Mouse (Mus musculus) telencephalon, adult 2 months (tissue): ENCODE results near the gene Ckap4.

Experiments used
- DNase-seq: peaks from one replicate; pipeline ENCODE4 v3.0.0-alpha.2; 2011; ENCODE audit warnings: low read depth, low spot score

The Ckap4 gene

DNA sequence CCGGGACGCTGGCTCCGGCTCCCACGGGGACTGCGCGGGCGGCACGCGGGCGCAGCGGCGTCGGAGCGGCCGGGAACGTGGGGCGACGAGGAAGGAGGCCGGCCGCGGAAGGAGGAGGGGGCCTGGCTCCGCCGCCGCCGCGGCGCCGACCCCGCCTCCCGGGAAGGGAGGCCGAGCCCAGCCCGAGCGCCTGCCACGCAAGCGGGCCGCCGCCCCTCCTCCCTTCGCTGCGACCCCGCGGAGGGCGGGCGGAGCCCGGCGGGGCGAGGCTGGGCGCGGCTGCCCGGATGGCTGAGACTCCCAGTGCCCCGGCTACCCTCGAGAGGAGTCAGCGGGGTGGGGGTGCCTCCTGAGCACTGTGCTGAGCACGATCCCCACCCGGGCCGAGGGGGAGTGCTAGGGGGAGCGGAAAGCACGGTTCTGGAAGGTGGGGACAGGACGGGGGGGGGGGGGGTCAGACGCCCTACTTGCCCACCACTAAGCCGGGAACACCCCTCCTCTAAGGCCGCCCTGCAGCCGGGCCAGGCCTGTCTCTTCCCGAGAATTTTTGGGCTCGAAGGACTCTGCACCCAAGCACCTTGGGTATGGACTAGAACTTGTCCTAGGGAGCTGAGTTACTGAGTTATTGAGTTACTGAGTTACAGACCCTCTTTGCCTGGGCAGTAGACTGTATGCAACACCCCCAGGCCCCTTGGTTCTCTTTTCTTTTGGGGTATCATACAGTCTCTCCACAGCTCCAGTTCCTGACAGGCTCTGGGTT is at the start of gene Ckap4:
Gene Ckap4, minus strand, starts transcription at position 151 of the 760 bp plus-strand sequence.
- DNase-seq: no peak

DNA sequence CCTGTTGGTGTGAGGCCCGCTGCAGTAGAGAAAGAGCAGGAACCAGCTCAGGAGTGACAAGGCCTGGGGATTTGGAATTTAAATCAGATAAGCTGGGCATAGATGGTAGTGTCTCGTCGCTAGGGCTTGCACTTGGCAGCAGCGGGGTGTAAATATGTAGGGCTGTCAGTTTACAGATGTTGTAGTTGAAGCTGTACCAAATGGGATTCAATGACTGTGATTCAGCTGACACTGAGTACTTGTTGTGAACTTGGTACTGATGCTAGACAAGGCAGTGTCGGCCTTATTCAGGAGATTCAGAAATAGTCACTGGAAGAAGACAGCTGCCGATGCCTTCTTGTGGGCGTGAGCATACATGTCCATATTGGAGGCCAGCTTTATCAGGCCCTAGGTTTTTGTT is 48.4 kb upstream of the Ckap4 start:
- DNase-seq: no peak

DNA sequence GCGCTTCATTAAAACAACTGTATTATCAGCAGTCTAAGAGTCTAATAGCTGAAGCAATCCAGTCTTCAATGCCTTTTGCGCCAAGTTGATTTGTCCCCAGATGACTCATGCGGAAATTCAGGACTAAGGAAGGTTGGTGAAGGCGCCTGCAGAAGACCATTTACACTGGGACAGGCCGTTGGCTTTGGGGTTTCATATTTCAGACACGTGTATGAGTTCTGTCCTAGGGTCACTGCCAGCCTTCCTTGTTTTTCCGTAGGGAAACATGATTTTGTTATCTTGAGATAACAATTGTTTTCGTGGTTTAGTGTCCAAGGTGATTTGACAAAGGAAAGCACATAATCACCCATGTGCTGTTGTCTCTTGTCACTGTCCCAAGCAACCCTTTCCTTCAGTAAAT is 47.3 kb upstream of the Ckap4 start:
- no peak for DNase-seq

DNA sequence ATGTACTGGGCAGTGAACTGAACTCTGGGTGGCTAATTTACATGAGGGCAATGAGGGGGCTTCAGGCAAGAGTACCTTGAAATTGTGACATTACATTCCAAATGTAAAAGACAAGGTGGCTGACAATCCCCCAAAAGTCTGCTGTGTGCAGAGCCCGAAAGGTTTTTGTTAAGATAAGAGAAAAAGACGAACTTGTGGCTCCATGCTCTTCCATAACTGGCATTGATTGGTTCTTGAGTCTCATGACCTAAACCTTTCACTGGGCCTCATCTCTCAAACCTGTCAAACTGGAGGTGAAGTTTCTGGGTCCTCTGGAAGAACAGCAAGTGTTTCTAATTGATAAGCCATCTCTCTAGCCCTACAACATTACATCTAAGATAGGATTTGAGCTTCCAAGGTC is 45.7 kb upstream of the Ckap4 start:
- no peak for DNase-seq

DNA sequence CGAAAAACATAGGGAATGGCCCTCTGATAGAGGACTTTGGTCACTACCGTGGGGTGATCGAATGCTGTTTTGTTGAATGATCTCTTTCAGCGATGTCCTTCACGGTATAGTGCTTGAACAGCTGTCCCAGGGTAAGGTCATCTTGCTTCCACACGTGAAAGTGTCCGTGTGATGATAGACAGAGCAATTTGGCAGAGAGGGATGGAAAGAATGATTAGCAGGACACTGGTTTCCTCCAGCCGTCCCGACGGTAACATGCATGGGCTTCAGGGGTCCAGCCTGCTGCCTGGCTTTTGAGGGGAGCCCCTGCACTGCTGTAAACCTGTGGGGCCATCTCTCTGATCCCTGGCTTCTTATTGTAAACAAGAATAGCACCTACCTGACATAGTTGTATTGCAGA is 44.9 kb upstream of the Ckap4 start:
- DNase-seq: no peak

DNA sequence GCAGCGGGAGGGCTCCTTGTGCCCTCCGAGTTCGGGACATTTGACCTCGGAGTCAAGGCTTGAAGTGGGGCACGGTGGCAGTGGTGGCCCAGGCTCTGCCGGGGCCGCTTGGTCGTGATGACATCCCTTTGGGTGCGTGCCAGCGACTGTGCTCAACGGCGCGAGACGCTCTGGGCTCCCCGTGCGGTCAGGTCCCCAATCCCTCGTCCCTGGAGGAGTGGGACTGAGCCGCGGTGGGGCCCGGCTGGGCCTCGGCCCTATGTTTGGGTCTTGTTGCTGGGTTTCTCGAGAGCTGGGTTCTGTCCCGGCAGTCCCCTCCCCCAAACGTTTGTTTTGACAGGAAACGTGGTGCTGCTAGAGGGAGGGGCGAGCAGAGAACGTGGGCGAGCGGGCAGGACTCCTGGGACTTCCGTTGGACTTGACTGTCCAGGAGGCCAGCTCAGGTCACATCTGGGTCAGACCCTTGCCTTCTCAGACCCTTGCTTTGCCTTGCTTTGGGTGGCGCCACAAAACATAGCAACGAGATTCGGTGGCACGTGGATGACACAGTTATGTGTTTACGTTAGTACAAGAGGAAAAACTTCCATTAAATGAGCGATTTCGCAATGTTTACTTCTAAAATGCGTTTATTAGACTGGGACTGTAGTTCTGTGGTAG is 43.3 kb upstream of the Ckap4 start:
- DNase-seq: no peak

DNA sequence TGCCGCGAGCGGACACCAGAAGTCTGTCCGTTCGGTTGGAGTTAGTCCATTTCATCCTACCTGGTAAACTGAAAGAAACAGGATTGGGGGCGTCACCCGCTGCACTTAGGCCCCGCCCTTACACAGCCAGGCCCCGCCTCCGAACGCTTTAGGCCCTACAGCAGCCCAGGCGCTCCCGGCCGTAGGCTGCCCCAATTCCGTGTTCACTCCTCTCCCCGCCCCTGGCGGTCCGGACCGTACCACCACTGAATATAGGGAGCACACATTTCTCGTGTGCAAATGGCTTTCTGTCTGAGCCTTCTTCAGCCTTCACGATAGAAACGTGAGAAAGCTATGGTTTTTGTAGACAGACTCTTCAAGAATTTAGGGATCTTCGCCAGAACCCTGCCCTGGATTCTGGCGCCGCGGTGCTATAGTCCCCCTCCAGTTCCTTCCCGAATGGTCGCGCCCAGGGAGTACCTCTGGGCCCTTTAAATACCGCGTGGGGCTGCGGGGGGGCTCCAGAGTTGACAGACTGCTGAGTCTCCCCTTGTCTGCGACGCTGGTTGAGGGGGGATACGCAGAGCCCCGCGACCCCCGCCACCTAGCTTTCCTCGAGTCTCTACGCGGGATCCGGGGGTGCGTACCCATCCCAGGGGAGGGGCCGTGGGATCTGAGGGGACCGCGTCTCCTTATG is 42.7 kb upstream of the Ckap4 start, which contains the start of gene Tcp11l2:
Gene Tcp11l2, plus strand, starts transcription at position 232 of the 676 bp plus-strand sequence.
- DNase-seq: peak; percentile 94

DNA sequence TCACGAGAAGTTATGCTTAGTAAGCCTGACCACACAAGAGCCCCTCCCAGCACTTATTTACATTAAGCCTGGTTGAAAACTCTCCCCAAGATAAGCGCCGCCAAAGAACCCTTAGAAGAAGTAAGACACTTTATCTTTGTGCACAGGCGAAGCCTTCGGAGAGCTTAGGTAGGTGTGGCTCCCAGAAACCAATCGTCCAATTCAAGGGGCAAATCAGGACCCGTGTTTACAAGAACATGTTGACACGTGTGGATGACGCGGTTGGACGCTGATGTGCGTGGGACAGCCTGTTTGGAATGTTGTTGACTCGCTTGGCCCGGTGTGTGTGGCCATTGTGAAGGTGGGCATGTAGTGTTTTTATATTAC is 42.1 kb upstream of the Ckap4 start:
- peak; percentile 73 for DNase-seq

DNA sequence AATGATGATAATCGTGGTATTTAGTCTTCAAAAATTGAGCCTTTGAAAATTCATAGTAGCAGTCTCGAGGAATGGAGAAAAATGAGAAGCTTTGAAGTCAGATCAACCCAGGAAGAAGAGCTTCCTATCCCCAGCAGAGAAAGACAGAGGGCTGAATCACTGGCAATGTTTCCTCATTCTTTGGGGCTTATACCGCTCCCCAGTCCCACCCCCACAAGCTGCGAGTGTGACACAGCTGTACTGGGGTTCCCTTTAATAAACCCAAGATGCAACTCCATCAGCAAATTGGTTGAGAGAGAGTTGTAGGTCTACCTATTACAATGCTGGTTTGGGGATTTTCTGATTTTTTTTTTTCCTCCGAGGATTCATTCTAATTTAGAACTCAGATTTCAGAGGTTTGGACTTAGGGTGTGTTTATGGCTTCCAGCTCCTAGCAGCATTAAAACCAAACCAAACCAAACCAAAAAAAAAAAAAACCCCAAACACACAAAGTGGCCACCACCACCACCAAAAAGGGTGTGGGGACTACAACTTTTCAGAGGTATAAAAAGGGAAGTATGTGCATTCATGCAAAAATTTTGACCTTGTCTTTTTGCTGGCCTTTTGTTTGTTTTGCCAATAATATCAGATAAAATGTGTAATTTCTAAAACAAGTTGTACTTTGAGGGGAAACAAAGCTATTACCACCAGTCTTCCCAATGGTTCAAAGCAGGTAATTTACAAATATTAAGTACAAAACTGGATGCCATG is 40.0 kb upstream of the Ckap4 start:
- no peak for DNase-seq

DNA sequence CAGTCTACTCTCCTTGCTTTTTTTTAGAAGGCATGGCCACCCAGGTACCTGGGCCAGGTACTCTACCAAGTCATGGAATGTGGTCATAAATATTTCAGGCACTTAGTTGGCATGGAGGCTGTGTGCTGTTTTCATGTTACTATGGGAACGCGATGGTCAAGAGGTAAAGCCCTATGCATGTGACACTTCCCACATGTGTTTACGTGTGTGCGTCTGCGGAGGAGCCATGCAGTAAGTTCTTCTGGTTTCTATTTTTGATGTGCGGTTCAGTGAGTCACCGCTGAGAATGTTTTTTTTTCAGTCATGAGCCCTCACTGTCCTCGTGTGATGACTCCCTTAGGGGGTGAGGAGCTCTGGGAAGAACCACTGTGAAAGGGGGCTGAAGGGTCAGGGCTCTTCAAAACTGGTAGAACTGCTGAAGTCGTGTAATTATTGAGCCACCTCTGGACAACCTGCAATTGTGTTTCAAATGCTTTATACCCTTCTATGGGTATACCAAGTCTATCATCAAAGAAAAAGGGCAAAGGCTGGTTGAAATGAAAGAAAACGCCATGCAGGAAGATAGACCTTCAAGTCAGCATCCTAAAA is 37.3 kb upstream of the Ckap4 start:
- no peak for DNase-seq

DNA sequence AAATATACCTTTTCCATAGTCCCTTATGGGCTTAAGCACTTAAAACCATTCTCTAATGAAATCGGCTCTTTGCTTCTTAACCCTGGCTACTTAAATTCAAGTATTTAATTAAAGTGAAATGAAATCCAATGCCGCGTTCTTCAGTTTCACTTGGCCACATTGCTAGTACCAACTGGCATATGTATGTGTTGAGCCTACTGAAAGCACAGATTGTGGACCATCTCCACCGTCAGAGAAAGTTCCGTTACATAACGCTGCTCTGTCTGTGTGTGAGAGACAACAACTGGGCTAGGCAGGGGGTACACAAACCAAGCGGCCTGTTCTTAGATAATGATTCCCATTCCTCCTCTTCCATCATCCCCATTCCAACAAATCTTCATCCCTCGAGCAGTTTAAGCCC is 30.6 kb upstream of the Ckap4 start:
- peak; percentile 31 for DNase-seq

DNA sequence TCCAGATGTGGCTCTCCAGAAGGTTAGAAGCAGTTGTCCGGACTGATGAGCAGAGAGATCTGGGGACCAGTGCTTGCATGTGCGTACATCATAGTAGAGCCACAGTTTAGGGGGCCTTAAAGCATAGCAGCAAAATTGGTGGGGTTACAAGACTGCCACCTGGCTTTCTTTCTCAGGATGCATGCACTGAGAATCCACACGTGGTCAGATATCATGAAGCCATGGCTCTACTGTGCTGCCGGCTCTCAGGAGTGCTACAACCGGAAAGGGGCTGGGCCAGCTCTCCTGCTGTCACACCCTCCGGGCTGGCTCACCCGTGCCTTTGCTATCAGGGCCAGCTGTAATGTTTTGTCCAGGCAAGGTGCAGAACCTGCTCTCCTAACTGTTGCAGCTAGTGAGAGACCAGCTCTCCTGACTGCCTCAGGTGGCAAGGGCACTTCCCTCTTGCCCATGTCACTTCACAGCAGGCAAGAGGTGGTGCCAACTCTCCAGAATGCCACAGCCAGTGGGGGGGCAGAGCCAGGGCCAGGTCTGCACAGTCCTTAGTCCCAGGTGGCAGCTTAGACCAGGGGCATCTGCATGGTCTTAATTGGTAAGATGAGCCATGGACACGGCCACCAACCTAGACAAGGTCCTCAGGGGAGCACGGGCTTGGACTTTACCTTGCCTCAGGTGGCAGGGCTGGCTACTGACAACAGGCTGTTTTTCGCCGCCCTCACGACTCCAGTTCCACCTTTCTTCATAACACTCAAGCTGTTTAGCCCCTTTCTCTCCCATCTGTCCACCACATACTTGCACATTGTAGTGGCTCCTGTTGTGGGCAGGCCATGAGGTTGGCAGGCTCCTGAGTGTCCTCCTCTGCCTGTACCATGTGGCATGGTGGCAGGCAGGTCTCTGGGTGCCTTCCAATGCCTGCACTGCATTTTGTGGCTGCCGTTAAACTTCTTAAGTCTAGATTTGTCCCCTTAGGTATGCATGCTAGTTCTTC is 29.0 kb upstream of the Ckap4 start:
- no peak for DNase-seq

DNA sequence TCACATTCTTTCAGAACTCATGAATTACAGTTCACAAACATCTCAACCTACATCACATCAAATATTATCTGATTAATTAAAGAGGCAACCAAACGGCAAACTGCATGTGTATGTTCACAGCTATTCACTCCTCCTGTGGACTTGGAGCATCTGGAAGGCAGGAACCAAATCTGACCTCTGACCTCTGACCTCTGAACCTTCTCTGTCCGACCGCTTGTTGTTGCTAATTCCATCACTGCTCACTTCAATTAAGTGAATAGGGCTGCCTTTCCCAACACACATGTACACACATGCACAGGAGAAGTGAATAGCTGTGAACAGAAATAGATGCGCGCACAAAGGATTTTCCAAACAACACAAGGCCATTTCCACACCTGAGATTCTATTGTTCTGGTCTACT is 28.3 kb upstream of the Ckap4 start:
- DNase-seq: no peak

DNA sequence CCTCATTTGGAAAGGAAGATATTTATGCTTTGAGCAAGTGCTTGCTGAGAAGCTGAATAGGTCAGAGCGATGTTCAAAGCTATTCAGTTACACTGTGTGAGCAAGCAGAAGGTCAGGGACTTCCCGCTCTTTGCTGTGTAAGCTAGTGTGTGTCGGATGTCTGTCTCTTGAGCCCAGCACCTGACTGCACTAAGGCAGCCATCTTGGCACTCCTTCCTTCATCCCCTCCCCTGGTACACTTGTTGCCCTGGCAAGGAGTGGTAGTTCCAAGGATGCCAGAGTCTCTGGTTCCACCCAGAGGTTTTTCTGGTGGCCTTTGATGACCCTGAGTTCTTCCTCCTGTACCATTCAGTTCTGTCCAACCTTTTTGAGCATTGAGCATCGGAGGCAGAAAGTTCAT is 26.1 kb upstream of the Ckap4 start:
- DNase-seq: no peak

DNA sequence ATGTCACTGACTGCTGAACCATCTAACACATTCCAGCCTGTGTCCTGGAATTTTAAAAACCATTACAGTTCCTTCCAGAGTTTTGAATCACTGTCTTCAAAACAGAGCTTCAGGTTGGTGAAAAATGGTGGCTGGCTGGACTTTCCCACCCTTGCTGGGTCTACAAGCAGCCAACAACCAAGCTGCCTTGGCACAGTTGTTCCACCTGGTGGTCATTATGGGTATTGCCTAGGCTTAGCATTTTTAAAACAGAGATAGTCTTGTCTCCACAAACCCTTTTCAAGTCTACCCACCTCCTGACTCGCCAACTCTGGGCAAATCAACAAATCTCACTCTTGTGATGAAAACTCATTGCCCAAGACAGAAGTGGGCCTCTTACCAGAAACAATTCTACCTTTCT is 24.6 kb upstream of the Ckap4 start:
- no peak for DNase-seq

DNA sequence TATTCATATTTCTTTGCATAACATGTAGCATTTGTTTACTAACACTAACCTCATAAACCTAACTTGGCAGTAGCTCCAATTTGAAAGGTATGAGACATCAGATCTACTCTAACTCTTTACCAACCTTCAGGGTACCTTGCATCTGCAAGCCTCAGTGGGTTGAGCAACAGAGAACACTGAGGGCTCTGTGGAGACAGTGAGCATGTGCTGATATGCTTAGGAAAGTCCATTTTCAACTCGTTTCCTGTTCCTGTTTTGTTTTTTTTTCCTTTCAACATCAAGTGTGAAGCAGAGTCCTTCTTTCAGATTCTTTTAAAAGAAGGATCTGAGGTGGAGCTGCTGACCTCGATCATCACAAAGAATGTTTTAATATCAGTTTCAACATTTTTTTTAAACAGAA is 22.3 kb upstream of the Ckap4 start:
- DNase-seq: no peak

DNA sequence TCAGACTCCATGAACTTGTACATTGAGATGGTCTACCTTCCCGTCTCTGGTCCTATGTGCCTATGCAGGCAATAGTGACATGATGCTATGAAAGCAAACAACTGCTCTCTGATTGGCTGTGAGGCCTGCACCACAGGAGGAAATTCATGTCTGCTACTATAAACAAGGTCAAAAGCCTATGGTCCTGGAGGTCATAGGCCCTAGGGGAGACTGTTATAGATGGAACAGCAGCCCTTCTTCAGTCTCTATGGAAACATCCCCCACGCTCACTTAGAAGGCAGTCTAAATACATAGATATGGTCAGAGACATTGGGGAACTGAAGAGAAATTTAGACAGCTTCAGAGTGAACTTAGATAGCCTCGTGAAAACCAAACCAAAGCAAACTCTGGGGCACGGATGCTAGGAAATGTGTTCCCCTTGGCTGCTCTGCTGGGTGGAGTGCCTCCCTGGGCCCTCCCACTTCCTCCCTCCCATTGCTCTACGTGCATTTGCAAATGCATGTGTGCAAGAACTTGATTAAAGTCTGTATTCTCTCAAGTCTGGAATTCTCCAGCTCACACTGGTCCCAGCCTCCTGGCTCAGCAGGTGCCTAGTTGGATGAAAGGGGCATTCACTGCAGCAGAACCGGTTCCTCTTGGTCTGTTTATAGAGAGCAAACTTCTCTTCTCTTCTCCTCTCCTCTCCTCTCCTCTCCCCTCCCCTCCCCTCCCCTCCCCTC is 20.6 kb upstream of the Ckap4 start:
- no peak for DNase-seq

DNA sequence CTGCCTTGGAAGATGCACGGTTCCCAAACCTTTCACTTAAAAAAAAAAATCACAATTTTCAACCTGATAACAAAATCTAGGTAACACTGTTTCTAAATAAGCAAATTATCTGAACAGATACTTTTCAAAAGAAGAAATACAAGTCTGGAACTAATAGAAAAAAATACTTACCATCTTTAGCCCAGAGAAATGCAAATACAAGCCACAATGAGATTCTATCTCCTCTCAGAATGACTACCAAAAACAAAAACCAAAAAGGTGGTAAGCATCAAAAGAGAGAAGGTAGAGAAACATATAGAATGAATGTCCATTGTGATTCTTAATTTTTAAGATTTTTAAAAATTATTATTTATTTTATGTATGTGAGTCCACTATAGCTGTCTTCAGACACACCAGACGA is 18.6 kb upstream of the Ckap4 start:
- no peak for DNase-seq

DNA sequence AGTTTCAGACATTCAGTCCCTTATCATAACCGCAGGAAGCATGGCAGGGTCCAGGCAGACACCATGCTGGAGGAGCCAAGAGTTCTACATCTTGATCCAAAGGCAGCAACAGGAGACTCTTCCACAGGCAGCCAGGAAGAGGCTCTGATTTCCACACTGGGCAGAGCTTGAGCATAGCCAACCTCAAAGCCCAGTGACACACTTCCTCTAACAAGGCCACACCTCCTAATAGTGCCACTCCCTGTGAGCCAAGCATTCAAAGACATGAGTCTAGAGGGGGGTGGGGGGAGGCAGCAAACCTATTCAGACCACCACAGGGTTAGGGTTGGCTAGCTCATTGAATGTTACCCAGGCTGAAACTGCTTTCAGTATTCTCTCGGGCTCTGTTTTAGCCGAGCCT is 18.0 kb upstream of the Ckap4 start:
- DNase-seq: no peak

DNA sequence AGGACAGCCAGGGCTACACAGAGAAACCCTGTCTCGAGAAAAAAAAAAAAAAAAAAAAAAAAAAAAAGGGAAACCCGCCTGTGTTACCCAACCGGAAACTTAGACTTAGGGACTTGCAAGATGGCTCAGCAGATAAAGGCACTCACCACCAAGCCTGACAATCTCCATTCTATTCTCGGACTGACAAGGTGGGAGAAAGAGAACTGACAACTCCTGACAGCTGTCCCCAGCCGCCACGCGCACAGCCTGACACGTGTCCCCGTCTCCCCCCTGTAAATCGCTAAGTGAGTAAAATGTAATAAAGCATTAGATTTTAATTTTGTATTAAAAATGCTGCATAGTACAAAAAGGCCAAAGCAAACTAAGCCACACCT is 16.0 kb upstream of the Ckap4 start:
- no peak for DNase-seq
